Mouse (Mus musculus) heart, postnatal 0 days (tissue): ENCODE results near the gene Ube2f.

Experiments used
- CTCF ChIP-seq: IDR thresholded peaks from 2 replicates; pipeline ENCODE4 v1.5.1; 2016; ENCODE audit warnings: antibody characterized with exemption, control low read depth, low read depth
- EP300 ChIP-seq: IDR thresholded peaks from 2 replicates; pipeline ENCODE4 v1.6.1; 2016; ENCODE audit warnings: antibody characterized with exemption, low read depth

DNA sequence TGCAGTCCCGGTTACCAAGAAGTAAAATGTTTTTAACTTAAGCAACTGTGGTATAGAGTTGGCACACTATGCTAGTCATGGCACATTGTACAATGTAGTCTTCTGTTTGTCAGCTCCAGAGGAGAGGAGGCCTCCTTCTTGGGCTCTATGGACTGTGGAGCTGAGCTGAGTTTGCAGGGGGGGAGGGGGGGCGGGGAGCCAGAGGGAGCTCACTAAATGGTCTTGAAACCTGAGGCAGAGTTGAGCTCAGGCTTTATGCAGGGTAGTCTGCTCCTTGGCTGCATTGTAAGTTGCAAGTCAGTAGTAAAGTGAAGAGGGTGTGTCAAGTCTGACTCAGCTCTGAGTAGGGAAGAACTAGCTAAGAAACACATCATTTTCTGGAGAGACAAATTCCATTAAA is 22.2 kb downstream of the Ube2f start:
- no peak for TF ChIP-seq CTCF
- TF ChIP-seq EP300, result no peak
